Mouse (Mus musculus) layer of hippocampus, adult 9-11 months (tissue): ENCODE data around the gene Zfp609.

Experiments
- DNase-seq: peaks from one replicate; pipeline ENCODE4 v3.0.0; 2022

Zfp609 gene

GRCm38 (mm10) chr9:65827344-65828015, at the start of gene Zfp609:
Gene Zfp609, minus strand, starts transcription at chr9:65827564.
- peak; percentile 91 for DNase-seq

- DNase-seq, result no peak
Observed at GRCm38 (mm10) chr9:65859656-65860055, 32.3 kb upstream of the Zfp609 start.

- DNase-seq, result no peak
Observed at GRCm38 (mm10) chr9:65850203-65850602, 22.8 kb upstream of the Zfp609 start.

DNA sequence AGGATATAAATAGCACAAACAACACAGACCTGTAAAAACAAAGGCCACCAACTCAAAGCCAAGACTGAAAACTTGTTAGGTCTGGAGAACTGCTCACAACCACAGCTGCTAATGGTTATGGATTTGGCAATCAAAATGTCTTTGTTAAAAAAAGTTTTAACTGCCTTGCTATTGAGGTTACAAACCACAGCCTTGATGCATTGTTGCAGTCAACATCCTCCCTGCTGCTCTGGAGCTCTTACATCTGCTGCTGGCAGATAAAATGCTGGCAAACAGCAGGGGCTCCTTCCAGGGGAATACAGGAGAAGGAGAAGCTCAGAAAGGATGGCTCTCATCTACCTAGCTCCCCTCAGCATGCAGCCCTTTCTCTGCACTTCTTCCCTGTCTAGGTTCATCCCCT, 20.8 kb upstream of the Zfp609 start:
- DNase-seq, result no peak

GRCm38 (mm10) chr9:65844421-65845165, 17.2 kb upstream of the Zfp609 start:
- DNase-seq, result peak; percentile 66

DNA sequence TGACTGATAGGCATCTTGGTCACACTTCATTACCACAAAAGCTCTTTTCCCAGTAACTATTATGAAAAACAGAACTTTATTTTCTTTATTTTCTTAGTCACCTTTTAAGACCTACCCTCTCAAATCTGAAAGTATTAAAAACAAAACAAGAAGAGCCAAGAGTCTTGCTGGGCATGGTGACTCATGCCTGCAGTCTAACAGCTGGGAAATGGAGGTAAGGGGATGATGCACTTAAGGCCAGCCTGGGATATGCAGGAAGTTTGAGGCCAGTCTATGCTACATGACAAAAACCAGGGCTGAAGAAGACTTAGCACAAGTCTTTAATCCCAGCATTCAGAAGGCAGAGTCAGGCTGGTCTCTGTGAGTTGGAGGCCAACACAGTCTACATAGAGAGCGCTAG, 12.5 kb upstream of the Zfp609 start:
- DNase-seq, result no peak

GRCm38 (mm10) chr9:65836916-65837315, 9.6 kb upstream of the Zfp609 start:
- no peak for DNase-seq

GRCm38 (mm10) chr9:65834628-65835354, 7.4 kb upstream of the Zfp609 start:
- DNase-seq, result peak; percentile 67

GRCm38 (mm10) chr9:65833640-65834039, 6.3 kb upstream of the Zfp609 start:
- no peak for DNase-seq

GRCm38 (mm10) chr9:65833230-65833629, 5.9 kb upstream of the Zfp609 start:
- DNase-seq, result no peak

GRCm38 (mm10) chr9:65832041-65832440, 4.7 kb upstream of the Zfp609 start:
- no peak for DNase-seq

DNA sequence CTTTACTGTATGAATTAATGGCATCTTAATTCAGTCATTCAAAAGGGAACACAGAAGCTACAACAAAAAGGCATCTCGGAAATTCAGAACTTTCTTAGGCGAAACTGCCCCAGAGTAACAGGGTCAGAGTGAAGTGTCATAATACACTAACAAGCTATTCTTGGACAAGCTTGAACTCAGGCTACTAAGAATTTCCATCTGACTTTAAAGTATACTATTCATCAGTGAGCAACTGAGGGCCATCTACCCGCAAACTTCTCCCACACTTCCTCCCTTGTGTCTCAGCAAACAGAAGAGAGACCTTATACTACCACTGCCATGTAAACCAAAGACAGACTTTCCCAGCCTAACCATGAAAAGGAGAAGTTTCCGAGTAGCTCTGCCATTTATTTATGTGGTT, 3.8 kb upstream of the Zfp609 start:
- no peak for DNase-seq

GRCm38 (mm10) chr9:65830255-65830654, 2.9 kb upstream of the Zfp609 start:
- peak; percentile 43 for DNase-seq

DNA sequence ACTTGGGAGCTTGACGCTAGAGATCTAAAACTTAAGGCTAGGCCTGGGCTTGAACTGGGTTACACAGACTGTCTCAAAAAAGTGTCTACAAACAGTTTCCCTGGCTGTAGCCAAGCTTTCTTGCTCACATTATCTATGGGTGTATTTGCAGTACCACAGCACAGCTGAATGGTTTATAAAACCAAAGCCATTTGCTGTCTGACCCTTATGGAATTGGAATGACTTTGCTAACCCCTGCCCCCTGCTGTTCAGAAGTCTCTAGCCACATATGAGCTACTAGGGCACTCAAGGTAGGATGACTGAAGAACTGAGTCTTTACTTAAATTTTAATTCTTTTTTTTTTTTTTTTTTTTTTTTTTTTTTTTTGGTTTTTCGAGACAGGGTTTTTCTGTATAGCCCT, 2.0 kb upstream of the Zfp609 start:
- DNase-seq, result no peak

DNA sequence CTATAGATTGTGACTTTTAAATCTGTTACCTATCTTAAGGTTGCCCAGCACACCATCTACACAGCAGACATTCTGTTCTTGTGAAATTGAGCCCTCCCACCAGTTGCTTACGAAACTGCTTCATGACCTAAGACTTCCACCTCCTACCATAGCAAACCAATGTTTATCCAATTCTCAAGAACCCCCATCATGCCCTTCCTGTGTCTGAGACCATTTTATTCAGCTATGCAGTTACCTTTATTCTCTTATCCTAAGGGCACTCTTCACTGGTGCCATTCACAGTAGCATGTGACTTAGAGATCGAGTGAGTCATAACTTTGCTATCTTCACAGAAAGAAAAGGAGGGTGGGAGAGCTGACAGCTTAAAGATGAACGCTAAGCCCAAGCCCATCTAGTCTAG, 1.1 kb upstream of the Zfp609 start:
- DNase-seq, result no peak

DNA sequence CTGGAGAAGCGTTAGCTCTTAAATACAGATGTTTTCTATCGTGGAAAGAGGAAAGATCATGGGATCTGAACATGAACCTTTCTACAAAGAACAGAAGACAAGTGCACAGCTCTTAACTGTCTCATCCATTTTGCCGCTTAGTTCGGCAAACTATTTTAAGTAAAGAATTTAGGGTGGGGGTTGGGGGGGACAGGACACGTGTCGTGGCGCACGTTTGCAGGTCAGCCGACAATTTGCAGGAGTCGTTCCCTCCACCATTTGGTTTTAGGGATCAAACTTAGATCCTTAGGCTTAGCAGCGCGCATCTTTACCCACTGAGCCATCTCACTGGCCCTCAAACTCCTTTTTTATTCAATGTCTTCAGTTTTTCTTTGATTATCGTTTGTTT, 646 bp upstream of the Zfp609 start:
- DNase-seq, result no peak

DNA sequence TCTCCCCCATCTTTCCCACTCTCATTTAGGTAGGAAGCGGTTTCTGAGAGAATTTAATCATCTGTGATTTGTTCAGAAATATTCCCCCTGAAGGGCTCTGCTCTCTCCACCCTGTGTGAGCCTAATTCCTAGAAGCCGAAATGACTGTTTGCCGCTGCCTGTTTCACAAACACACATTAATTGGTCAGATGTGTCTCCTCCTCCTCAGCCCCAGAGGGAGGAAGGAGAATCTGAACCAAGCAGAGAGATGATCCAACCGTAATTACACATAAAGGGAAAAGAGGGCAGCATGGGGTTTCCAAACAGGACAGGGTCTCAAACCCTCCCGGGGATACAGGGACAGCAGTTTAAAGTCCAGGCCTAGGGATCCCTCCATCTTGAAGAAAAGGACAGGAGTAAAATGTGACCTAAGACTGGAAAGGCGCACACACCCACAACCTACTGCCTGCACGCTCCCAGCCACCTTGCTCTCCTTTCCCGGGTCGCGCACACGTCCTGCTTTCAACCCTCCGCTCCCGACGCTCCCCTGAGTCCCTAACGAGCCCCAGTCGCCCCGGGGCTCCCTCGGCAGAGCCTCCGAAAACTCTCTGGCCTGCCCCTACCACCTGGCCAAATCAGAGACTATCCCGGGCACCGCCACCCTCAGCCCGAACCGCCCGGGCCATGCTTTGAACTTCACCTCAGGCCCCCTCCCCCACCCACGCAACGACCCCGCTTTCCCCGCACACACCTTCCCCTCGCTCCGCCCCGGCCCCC, 598 bp downstream of the Zfp609 start:
- DNase-seq, result peak; percentile 51

- no peak for DNase-seq
Observed at GRCm38 (mm10) chr9:65826226-65826587, 1.2 kb downstream of the Zfp609 start.

DNA sequence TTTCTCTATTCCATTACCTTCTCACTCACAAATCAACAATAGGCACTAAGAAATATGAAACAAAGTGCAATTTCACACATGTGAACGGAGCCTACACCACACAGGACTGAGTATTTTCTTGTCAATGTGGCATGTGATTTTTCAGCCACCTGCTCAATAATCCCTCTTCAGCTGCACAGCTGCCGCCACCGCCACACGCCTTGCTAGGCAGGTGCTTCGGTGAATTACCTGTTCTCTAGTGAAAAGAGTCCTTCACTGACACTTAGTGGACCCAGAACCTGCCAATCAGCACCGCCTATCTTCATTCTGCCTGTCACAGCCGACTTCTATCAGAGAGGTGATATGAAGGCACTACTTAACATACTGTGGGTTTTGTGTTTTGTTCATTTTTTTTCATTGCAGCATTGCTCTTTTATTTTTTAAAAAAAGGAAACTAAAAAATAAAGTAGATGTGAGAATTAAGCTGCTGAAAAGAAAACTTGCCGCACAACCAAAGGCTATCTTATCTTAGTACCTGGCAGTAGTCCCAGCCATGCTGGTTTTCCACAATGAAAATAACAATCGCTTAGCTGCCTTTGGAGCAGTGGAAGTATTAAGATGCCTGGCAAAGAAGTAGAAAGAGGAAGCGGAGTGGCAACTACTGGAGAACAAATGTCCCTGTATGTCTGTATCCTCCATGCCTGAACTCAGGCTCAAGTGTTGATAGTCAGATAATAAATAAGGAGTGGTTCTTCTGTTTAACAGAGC, 3.5 kb downstream of the Zfp609 start:
- DNase-seq, result no peak

DNA sequence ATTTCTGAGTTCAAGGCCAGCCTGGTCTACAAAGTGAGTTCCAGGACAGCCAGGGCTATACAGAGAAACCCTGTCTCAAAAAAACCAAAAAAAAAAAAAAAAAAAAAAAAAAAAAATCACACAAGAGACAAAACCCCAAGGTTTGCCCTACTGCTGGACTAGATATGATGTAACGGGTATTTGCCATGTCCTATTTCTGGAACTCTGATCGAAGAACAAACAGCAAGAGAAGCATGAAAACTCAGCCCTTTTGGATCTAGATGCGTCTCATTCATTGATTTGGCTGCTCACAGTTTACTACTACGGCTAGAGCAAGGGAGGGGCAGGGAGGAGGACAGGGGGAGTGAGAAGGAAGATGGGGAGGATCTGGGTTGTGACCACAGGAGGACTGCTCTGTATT, 5.4 kb downstream of the Zfp609 start:
- no peak for DNase-seq

- no peak for DNase-seq
Observed at GRCm38 (mm10) chr9:65820301-65820700, 7.1 kb downstream of the Zfp609 start.

GRCm38 (mm10) chr9:65818402-65818801, 9.0 kb downstream of the Zfp609 start:
- DNase-seq, result no peak

GRCm38 (mm10) chr9:65812841-65813240, 14.5 kb downstream of the Zfp609 start:
- DNase-seq, result no peak
